Mouse (Mus musculus) A20 (cell line): ENCODE results near the gene Mphosph6.
A peak's percentile ranks its signal among the peaks of the same experiment; 100 is the strongest.

Experiments used
- DNase-seq: peaks from one replicate; pipeline ENCODE4 v3.0.0-alpha.2; 2011; ENCODE audit warnings: low read depth, low spot score

Mphosph6 gene

DNA sequence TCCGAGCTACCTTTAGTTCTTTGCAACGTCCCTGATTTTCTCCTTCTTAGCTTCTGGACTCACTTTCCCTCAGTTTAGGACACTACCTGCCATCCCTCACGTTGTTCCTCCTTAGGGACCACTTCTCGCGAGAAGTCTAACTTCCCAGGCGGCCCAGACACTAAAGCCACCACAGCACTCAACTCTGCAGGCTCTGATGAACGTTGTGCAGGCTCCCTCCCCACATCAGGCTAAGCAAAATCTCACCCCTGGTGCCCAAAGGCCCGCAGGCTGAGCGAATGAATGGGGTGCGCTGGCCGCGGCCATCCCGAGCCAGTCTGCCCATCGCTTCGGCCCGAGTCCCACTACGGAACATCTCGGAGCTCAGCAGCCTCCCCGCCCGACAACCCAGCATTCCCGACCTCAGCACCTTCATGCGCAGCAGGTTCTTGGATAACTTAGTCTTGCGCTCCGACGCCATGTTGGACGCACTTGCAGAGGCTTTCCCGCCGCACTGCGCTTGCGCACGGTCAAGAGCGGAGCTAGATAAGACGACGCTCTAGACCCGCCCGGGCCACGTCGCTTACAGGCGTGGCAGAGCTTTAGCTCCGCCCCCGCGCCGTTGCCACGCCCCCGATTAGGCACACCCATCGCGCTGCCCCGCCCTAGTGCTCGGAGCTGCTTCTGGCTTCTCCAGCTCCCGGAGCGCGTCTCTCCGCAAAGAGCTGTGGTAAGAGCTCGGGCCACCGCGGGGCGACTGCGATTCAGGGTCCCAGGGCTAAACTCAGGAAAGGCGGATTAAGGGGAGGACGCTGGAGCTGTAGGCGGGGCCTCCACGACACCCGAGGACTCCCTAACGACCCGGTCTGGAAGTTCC, at the start of gene Mphosph6:
Gene Mphosph6 (minus strand): TSS at position 501 of the 856 bp plus-strand sequence.
- peak; percentile 98 for DNase-seq

DNA sequence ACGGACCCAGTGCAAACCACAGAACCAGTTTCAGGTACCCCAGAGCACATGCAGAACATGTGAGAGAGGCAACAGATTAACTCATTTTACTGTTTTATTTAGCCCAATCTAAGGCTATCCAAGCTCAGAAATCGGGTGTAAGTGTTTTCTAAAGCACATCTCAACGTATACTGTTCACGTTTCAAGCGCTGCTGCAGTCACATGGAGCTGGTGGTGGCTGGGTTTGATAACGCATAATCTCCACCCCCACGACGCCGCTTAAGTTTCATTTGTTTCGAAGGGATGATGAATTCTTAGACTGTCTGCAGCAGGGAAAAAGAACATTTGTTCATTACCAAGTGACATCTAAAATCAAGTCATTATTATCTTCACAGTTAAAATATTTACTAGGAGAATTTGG, 48.7 kb upstream of the Mphosph6 start:
- DNase-seq: no peak

DNA sequence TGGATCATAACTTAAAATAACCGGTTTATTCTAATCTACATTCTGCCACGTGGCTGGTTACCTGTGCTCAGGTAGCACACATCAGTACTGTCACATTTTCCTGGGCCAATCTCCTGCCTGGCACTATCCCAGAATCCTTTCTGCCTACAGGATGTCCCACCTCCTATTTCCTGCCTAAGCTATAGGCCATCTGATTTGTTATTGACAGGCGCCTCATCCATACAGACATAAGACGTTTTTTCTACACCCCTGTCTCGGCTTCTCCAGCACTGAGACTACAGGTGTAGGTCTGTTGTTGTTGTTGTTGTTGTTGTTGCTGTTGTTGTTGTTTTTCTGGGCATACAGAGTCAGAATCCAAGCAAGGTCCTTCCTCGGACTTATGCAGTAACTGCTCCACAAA, 46.1 kb upstream of the Mphosph6 start:
- DNase-seq: no peak

DNA sequence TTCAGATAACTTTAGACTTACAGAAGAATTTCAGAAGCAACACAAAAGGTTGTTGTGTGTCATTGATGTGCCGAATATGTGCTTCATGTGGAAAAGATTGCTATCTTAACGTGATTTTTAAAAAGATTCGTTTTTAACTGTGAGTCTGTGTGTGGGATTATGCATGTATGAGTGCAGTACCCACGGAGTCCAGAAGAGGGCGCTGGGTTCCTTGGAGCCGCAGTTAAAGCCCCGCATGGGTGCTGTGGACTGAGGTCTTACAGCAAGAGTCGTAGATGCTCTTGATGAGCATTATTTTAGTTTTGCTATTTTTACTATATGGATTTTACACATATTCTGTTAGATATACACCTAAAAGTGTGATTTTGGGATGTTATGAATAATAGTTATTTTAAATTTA, 42.0 kb upstream of the Mphosph6 start:
- DNase-seq: peak; percentile 16

DNA sequence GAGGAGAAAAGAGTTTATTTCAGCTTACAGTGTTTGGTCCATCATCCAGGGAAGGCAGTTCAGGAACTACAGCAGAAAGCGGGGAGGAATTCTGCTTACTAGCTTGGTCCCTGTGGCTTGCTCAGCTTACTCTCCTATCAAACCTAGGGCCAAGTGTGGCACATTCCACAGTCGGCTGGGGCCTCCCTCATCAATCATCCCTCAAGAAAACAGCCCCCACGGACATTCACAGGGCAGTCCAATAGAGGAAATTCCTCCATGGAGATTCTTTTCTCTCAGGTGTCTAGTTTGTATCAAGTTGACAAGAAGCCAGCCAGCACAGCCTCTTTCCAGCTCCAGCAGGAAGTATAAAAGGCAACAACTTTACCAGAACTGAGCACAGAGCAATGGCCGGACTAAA, 11.8 kb upstream of the Mphosph6 start:
- no peak for DNase-seq

DNA sequence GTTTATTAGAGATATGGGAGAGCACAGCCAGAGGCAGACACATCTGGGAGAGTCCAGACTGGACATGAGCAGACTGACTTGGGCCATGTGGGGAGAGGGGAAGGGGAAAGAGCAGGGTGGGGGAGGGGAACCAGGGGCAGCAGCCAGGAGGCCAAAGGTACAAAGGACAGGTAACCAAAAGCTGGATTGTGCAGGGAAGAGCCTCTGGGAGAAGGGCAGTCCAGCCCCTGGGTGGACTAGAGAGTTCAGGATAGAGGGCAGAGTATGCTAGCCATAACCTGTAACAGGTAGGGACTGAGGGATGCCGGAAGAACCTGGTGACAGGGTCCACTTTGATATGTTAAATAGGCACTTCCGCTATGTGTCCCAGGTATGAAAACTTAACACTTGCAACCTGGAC, 8.9 kb upstream of the Mphosph6 start:
- no peak for DNase-seq

DNA sequence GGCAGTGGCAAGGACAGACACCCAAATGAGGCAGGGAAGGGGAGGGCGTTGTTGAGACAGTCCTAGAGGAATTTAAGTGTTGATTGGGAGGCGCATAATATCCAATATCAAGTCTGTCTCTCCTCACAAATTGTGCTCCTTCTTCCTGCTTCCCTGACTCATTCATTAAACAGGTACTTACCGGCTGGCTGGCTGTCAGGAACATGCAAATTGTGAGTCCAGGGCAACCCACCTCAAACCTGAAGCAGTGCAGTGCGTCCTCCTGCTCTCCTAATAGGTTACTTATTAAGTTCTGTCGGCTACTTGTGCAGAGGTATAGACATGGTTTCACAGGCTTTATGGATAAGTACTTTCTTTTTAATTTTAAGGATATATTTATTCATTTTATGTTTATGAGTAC, 3.7 kb upstream of the Mphosph6 start:
- no peak for DNase-seq

DNA sequence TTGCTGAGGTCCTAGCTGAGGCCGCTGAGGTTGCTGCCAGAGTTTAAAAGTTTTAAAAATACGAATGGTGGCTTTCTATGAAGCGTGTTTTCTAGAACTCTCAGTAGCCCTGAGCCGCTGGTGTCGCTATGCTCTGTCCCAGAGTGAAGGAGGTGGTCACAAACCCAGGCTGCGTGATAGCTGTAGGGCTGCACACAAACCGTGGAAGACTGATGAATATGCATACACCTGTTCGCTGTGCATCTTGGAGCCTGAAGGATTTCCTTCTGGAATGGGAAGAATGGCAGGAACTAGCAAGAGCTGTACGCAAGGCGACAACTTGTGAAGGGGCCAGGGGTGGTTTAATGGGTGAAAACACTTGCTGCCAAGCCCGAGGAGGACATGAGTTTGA, 551 bp upstream of the Mphosph6 start:
- no peak for DNase-seq

DNA sequence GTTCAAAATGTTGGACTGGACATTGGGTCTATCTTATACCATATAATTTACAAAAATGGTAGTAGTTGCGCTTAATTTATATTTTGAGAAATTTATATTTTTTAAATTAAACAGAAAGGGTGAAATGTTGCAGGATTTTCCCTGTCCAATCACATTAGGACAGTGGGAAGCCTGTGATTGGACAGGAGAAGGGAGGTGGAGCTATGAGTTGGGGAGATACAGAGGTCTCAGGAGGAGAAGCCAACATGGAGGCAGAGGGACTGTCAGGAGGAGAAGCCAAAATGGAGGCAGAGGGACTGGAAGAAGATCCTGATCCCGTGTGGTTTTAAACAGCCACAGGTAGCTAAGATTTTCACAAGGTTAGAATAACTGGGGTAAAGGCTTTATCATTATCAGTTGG, 3.7 kb downstream of the Mphosph6 start:
- DNase-seq: no peak

DNA sequence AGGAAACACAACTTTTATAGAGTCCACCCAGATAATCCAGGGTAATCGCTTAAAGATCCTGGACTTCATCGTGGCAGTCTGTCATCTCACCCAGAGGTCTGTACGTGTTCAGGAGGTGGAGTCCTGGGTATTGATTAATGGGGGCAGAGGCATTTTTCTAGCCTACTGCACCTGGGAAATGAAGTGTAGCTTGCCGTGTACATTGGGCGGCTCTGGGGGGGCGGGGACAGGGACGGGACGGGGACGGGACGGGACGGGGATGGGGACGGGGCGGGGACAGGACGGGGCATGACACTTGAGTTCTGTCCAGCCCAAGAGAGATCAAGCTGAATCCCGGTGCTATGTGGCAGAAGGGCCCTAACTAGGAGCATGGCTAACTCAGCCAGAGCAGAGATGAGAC, 5.3 kb downstream of the Mphosph6 start:
- no peak for DNase-seq

DNA sequence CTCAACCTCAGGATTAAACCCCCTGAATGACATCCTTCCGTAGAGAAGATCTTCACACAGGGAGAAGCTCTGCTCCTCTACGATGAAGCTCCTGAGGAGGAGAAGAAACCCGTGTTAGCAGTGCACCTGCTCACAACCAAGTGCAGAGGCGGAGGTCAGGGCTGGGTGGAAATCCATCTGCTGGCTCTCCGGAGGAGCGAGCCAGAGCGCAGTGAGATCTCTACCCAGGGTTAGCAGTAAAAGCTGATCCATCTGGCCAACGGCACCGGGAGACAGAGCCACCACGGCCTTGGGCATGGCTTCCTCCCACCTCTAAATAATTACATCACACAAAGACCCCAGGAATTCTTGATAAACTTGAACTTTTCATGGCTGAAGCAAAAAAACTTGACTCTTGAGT, 7.2 kb downstream of the Mphosph6 start:
- no peak for DNase-seq

DNA sequence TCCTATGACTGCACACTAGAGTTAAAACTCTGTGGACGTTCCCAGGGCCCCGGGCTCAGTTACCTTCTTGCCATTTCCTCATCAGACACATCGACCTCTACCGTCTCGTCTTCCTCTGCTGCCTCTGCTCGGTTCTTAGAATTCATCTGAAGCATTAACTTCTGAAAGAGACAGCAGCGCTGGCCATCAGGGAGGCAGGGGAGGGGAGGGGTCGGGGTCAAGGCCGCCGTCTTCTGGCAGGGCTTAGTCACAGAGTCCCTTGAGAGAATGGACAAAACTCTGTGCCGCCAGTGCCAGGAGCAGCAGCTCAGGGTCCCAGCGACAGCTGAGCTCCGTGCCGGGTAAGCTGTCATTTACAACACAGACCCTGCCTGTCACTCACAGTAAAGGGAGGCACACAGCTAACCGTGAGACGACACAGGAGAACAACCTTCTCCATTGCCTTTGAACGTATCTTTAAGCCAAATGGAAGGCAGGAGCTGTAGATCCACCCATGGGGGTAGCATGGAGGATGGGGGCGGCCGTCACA, 9.1 kb downstream of the Mphosph6 start:
- DNase-seq: no peak

DNA sequence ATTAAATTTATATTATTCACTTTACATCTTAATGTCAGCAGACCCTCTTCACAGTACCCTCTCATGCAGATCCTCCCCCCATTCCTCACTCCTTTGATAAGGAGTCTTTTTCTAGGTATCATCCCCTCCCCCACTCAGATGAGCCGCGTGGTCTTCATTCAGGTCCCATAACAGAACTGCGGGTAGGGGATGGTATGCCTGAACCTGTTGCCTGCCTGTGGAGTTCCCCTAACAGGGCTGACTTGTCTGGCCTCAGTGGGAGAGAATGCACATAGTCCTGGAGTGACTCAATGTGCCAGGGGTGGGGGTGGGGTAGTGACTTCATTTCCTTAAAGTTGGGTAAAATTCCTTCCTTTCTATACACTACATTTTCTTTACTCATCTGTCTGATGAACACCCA, 15.3 kb downstream of the Mphosph6 start:
- DNase-seq: no peak

DNA sequence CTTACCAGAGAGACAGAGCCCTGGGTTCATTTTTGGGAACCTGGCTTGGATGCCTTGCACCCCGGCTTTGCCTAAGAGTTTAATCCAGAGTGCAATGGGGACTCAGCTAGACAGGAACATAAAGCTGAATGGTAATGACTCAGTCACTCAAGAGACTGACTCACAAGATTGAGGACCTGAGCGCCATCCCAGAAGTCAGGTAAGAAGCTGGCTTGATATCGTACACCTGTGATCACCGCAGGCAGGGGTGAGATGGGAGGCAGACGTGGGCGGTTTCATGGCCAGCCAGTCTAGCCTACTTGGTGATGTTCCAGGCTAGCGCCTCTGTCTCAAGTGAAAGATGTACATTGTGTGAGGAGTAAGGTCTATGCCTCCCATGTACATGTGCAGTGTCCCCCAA, 18.7 kb downstream of the Mphosph6 start:
- DNase-seq: no peak

DNA sequence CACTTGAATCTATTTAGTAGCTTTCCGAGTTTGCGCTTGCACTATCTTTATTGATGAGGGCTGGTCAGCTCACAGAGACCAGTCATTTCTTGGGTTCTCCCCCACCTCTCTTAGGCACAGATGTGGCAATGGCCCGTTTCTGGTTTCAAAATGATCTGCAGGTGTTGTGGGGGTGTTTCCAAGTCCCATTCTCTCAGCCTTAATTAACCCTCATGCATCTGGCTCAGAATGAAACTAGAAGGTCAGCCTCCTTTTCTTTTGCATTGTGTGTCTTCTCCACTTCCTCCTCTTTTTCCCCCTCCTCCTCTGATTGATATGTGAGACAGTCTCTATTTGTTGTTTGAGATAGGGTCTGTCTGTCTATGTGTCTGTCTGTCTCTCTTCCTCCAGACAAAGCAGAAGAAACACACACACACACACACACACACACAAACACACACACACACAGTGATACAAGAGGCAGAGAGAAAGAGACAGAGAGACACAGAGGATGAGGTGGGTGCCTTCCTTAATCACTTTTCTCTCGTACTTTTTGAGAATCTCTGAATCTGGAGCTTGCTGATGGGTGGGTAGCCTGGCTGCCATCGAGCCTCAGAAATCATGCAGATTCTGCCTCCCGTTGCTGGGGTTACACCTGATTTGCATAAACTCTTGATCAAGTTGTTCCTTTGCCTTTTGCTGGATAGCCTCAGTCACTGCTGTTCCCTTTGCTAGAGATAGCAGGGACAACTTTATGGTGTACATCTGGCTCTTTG, 20.2 kb downstream of the Mphosph6 start:
- peak; percentile 91 for DNase-seq

DNA sequence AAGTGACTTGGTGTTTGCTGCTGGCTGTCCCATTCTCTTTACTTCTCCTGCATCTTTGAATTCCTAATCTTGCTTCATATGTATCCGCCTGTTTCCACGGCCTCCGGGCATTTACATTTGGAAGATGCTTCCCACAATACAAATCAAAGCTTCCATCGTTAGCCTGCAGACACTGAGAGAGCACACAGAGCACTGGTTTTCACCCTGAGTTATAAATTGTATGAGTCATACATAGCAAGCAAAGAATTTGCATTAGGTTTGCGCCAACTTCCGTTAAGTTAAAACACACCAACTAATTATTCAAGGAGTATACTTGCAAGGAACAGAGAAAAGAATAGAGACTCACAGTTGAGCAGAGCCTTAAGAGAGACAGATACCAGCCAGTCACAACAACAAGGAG, 22.4 kb downstream of the Mphosph6 start:
- peak; percentile 78 for DNase-seq

DNA sequence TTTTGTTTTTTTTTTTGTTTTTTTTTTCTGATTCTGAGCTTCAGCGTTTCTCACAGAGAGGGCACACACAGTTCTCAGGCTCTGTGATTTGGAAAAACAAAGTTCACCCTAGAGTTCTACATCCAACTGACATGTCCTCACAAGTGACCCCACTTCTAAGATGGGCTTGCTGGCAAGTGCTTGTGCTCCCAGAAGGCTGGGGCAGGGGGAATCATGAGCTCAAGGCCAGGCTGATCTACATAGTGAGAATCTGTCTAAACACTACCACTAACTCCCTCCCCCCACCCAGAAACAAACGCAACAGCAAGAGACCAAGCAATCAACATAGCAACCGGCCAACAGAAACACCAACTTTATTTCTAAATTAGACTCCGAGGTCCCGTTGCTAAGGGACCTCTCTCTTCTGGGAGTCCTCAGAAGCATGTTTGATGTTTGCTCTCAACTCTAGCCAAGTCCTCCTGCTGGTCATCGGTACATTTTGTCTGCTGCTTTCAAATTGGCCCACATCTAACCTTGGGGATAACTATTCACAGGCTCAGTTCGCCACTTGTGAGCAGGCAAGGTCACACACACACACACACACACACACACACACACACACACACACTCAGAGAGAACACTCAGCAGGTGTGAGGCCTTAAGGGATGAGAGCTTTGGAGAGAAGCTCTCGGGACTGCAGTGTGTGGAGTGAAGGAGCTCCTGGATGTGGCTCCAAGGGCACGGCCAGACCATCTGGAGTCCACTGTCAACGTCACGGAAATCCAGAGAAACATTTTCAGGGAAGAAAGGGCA, 23.0 kb downstream of the Mphosph6 start:
- peak; percentile 80 for DNase-seq

DNA sequence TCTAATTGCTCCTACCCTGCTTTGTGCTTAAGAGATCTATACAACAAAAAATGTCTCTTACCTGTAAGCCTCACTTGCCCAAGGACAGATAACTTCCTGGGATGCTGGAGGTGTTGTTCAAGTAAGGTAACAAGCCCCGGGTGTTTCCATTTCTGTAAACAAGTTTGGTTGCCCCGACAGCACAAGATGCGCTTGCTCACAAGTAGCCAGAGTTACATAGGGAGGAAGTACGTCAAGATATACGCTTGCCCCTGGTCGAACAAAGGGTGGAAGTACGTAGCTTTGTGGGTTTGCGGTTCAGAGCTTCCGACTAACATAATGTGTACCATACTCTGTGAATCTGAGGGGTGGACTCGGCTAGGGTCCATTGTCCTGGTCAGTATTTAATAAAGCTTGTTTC, 25.7 kb downstream of the Mphosph6 start:
- DNase-seq: no peak

DNA sequence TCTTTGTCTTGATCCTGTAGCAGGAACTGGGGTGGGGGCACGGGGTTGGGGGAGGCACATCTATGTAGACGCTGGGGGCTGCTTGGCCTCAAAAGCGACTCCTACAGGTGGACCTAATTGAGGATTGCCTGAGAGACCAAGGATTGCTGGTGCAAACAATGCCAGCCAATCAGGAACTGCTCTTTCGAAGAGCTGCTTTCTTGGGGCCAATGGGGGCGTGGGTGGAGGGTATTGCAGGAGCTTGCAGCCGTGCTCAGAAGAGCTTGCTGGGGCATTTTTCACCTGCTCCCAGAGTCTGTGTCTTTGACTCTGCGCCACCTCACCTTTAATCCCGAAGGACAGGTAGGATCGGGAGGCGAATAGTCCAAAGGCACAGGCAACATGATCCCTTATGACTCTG, 26.1 kb downstream of the Mphosph6 start:
- DNase-seq: no peak

DNA sequence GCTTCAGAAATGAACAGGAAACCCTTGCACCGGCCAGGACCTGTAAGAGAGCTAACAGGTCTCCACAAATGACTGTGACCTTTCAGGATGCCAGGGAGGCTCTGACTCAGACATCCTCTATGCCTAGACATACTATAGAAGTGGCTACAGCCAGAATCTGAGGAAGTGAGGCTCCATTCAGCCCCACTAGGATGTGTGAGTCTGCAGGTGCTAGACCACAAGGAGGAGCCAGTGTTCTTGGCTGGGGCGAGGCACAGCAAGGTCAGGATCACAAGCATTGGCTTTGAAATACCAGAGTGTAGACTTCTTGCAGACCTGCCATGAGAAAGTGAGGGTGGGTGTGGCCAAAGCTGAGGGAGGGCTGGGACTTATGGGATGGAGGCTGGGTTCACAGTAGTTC, 29.1 kb downstream of the Mphosph6 start:
- peak; percentile 87 for DNase-seq

DNA sequence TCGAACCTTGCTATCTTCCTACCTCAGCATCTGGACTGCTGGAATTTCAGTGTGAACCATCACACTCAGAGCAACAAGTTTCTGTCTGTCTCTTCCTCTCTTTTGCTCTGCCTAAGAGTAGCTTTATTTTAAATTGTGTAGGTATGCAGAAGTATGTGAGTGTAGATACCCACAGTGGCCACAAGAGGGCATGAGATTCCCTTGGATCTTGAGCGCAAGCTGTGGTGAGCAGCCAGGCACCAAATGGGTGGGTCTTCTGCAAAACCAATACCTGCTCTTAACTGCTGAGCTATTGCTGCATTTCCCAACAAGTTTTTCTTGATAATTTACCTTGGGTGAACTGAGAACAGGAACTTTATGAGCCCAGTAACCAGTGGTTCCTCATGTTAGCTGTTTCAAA, 29.6 kb downstream of the Mphosph6 start:
- DNase-seq: peak; percentile 85
